Mouse (Mus musculus) thymus, adult 2 months (tissue): ENCODE data around the gene Ubtf.

Experiments
- CTCF ChIP-seq: fragments of 200-500 bp; IDR thresholded peaks from 2 replicates; pipeline ENCODE4 v1.5.1; 2012; ENCODE audit warnings: mild to moderate bottlenecking, control low read depth, low read length, moderate library complexity, borderline replicate concordance; ENCODE audit not compliant: control insufficient read depth, poor library complexity, insufficient read depth; ENCODE audit errors: extremely low read depth
- POLR2A ChIP-seq: fragments of 200-500 bp; IDR thresholded peaks from 2 replicates; pipeline ENCODE4 v1.6.1; 2012; ENCODE audit warnings: mild to moderate bottlenecking, low read length, control low read depth, moderate library complexity; ENCODE audit not compliant: control insufficient read depth, poor library complexity, insufficient read depth; ENCODE audit errors: extremely low read depth

- TF ChIP-seq CTCF (no peak), POLR2A (no peak)
These were observed 19.7 kb downstream of the Ubtf start for GRCm38 (mm10) chr11:102299839-102300238.
